Mouse (Mus musculus): ENCODE results near the gene Fxyd3.

Fxyd3 gene

DNA sequence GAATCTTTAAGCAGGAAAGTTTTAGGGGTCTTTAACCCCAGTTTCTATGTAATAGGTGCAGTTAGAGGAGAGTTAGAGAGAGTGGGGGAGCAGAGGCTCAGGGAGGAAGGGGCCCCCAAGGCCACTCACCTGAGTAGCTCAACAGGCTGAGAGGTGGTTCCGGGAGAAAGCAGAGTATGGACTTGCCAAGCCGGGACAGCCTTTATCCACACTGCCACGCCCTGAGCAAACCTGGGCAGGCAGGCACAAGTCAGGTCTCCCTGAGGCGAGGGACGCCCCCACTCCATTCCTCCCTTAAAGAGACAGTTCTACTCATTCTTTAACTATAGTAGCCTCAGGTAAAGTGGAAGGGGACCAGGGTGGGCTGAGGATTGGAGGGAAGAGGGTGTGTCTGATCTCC lies at the start of gene Fxyd3:
TSS of gene Fxyd3 (minus strand) at position 213 of the 400 bp plus-strand sequence.
- DNase-seq, result no peak

GRCm38 (mm10) chr7:31125116-31125515 lies 48.6 kb upstream of the Fxyd3 start:
- DNase-seq, result no peak

- DNase-seq, result no peak
These were observed 47.9 kb upstream of the Fxyd3 start for GRCm38 (mm10) chr7:31124381-31124780.

GRCm38 (mm10) chr7:31123697-31124096 lies 47.2 kb upstream of the Fxyd3 start:
- DNase-seq, result no peak

DNA sequence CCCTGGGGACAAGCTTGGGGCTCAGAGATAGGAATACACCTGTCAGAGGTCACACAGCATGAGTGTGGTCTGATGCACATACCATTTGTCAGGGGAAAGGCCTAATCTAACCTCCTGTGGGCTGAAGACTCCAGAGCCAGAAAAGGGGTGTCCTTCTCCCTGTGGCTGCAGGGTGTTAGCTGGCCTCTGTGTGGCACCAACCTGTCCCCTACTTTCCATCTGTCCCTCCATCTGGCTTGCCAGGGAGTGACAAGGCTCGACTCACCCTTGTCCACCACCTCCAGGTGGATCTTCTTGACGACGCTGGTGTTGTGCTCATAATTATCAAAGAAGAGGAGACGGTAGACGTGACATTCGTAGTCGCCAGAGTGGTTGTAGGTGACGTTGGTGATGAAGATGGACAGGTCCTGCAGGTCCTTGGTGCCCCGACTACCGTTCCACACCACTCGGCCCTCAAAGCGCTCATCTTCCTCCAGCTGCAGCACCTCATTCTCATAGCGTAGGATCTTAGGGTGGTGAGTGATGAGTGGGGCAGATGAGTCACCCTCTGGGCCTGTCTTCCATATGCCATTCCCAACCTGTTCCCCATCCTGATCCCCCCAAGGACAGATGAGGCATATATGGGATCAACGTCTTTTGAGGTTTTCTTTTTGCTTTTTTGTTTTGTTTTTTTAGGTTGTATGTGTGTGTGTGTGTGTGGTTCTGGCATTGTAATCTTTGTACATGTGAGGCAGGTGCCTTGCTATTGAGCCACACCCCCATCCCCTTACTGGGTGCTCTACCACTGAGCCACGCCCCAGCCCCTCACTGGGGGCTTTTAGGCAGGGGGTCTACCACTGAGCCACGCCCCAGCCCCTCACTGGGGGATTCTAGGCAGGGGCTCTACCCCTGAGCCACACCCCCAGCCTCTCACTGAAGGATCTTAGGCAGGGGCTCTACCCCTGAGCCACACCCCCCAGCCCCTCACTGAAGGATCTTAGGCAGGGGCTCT lies 46.4 kb upstream of the Fxyd3 start:
- peak; percentile 62 for DNase-seq

DNA sequence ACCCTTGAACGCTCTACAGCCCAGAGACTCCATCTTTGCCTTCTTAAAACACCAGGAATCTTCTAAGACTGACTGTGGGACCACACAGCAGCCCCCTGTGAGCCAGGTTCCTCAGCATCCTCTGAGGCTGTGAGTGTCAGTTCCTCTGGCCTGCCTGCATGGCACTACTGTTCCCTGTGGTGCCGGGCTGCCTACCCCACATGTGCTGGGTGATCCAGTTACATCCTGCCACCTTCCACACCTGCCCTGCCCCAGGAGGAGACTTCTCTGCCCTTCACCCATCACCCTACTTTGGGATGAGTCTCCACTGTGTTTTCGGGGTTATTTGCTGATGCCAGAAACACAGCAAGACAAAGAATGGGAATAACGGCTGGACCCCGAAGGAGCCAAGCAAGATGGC lies 43.1 kb upstream of the Fxyd3 start:
- DNase-seq, result no peak

DNA sequence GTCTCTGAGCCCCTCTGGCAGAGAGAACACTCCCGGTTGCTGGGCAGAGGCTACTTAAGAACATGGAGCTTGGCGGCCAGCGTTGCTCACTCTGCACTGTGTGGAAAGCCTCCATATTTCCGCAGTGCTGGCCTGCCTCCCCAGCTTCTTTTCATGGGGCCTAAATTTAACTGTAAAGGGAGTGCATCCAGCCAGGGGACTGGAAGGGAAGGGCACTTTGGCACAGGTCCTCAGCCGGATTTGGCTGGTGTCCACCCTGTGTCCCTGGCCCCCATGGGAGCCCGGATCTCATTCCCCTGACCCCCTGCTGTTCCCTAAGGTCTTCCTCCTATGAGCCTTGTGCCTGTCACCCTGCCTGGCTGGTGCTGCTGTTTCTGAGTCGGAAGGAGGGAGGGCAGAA lies 42.0 kb upstream of the Fxyd3 start:
- DNase-seq, result peak; percentile 48

- peak; percentile 51 for DNase-seq
These were observed 41.0 kb upstream of the Fxyd3 start for GRCm38 (mm10) chr7:31117465-31117864.

- DNase-seq, result no peak
These were observed 40.2 kb upstream of the Fxyd3 start for GRCm38 (mm10) chr7:31116721-31117145.

GRCm38 (mm10) chr7:31115587-31116043 lies 39.1 kb upstream of the Fxyd3 start:
- DNase-seq, result no peak

DNA sequence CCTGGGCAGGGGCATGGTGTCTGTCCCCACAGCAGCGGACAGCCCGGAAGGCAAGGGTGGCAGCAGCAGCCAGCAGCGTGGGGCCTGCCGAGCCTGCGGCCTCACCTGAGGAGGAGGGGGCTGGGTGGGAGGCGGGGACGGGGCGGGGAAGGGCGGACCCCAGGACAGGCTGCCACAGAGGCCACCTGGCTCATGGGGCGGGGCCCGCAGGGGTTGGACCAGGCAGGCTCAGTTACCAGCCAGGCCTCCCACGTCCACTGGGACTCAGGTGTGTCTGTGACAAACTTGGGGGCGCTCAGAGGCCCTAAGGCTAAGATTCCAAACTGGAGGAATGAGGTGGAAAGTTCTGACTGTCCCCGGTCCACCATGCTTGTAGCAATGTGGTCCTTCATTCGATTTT lies 38.7 kb upstream of the Fxyd3 start, which contains the start of gene Hpn:
TSS of gene Hpn (minus strand) at position 109 of the 400 bp plus-strand sequence.
- no peak for DNase-seq

DNA sequence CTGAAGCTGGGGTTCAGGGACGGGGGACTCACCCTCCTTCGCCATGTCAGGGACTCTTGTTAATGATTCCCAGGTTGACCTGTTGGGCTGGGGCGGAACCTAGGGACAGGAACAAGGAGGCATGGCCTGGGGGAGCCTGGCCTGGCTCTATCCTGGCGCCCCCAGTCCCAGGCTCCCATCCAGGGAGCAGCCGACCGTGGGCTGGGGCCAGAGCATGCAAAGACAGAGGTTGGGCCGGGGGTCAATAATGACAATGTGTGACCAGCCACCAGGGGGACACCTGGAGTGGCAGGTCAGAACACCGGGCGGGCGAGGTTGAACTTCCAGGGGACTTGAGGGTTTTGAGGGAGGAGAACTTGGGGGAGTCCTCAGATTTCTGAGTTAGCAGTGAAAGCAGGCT lies 38.1 kb upstream of the Fxyd3 start:
- DNase-seq, result no peak

DNA sequence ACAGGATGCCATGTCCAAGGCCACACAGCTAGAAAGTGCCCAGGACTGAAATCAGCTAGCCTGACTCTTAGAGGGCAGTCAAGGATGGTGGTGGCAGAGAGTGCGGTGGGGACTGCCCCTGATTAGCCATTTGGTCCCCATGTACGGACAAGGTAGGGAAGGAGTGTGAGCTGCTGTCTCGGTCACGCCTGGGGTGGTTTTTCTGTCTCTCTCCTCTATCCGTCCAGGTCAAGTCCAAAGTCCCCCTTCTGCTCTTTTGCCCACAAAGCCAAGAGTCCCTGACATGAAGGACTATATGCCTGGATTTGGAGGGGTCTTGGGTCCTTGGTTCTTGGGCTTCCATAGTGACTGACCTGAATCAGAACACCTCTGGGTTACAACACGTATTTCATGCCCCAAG lies 37.3 kb upstream of the Fxyd3 start:
- no peak for DNase-seq

DNA sequence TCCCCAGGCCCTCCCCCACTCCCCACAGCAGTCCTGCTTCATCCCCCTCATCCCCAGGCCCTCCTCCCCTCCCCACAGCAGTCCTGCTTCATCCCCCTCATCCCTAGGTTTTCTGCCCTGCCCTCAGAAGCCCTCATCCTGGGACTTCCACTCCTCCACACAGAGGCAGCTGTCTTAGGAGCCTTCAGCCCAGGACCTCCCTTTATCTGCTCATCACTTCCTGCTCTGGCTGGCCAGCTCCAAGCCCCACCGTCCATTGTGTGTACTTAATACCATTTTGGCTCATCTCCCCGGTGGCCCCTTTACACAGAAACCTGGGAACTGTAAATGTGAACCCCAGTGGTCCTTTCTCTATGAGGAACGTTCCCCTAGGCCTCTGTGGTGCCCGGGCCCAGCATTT lies 35.5 kb upstream of the Fxyd3 start:
- no peak for DNase-seq

DNA sequence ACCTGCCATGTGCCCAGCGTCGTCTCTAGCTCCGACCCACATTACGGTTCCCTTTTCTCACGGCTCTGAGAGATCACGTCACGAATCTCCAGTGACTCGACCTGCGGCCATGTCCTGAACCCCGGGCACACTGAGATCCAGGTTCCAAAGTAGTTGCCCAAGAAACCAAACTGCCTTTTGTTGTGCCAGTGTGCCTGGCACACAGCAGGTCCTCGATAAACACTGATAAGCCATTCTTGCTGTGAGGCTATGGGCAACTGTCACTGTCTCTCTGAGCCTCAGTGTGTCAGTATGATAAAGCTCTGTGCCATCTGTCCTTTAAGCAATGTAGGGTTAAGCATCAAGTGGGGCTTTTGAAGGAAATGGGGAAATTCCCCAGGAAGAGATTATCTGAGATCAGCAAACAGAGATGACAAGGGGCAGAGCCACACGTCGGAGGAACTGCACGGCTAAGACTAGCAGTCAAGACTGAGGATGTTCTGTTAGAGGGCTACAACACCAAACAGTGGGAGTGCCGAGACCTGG lies 34.4 kb upstream of the Fxyd3 start:
- no peak for DNase-seq

DNA sequence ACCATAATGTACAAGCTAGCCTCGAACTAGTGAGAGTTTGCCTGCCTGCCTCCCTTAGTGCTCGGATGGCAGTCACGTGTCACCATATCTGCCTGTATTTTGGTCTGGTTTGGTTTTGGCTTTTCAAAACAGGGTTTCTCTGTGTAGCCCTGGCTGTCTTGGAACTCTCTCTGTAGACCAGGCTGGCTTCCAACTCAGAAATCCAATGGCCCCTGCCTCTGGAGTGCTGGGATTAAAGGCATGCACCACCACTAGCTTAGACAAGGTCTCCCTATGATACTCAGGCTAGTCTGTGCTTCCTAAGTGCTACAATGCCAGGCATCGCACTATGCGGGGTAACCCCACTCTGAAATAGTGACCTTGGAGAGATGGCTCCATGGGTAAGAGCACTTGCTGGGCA lies 33.3 kb upstream of the Fxyd3 start:
- DNase-seq, result no peak

GRCm38 (mm10) chr7:31109091-31109490 lies 32.6 kb upstream of the Fxyd3 start:
- DNase-seq, result no peak

GRCm38 (mm10) chr7:31107781-31108180 lies 31.3 kb upstream of the Fxyd3 start:
- DNase-seq, result no peak

- no peak for DNase-seq
These were observed 29.7 kb upstream of the Fxyd3 start for GRCm38 (mm10) chr7:31106166-31106565.

GRCm38 (mm10) chr7:31105061-31105768 lies 28.7 kb upstream of the Fxyd3 start:
- DNase-seq, result peak; percentile 86

- no peak for DNase-seq
These were observed 24.3 kb upstream of the Fxyd3 start for GRCm38 (mm10) chr7:31100786-31101185.

- no peak for DNase-seq
These were observed 23.1 kb upstream of the Fxyd3 start for GRCm38 (mm10) chr7:31099612-31099982.

All from right cerebral cortex, adult 18-20 months (tissue).